Mouse (Mus musculus): ENCODE measurements around the gene Olfr424. TPM values are rescaled to one million over a fixed set of nuclear protein-coding genes. Genes with fewer than 3 reads are reported as not detected.
A peak's percentile ranks its signal among the peaks of the same experiment; 100 is the strongest.

Olfr424 gene
- polyA plus RNA-seq, 1 experiment from 2014 or later: not detected

- H3K9ac ChIP-seq (ENCODE audit: low read length): no peak within 1 kb of the TSS
- H3K4me3 ChIP-seq (ENCODE audit: low read depth, low read length): no peak within 1 kb of the TSS
- WGBS: 89% methylated on average over 1 of the region's 1 CpGs
- no peaks in the 10 kb centered on the region for H3K9me3 ChIP-seq (ENCODE audit: control insufficient read depth, low read length)
- ATAC-seq (ENCODE audit: insufficient read depth, low FRiP score, low TSS enrichment) (no peak), DNase-seq (ENCODE audit: low spot score) (no peak)
- H3K36me3 ChIP-seq (ENCODE audit: control insufficient read depth, insufficient read depth, low read length): no peaks in the 10 kb centered on the region
- no peak within 1 kb of the TSS for H3K4me2 ChIP-seq (ENCODE audit: low read depth)
- no peaks in the 10 kb centered on the region for H3K4me1 ChIP-seq (ENCODE audit: control insufficient read depth, insufficient read depth, low read length)
- H3K27me3 ChIP-seq (ENCODE audit: control insufficient read depth, insufficient read depth, low read length): no peaks in the 10 kb centered on the region
- H3K27ac ChIP-seq (ENCODE audit: low read depth, low read length): no peak within 1 kb of the TSS
Measured at GRCm38 (mm10) chr1:174155333-174155732, 24.0 kb downstream of the Olfr424 start, which contains the start of gene Olfr420. Gene Olfr420, plus strand, starts transcription at chr1:174155633.

GRCm38 (mm10) chr1:174157622-174158021 lies 26.3 kb downstream of the Olfr424 start:
- H3K27ac ChIP-seq (ENCODE audit: low read depth, low read length): no peak overlapping the region
- no peak overlapping the region for H3K4me3 ChIP-seq (ENCODE audit: low read depth, low read length)
- no peak overlapping the region for H3K4me2 ChIP-seq (ENCODE audit: low read depth)
- DNase-seq (ENCODE audit: low spot score) (no peak), ATAC-seq (ENCODE audit: insufficient read depth, low FRiP score, low TSS enrichment) (no peak)
- no peaks in the 10 kb centered on the region for H3K36me3 ChIP-seq (ENCODE audit: control insufficient read depth, insufficient read depth, low read length)
- no peaks in the 10 kb centered on the region for H3K4me1 ChIP-seq (ENCODE audit: control insufficient read depth, insufficient read depth, low read length)
- no peak overlapping the region for H3K9ac ChIP-seq (ENCODE audit: low read length)
- WGBS: 84% methylated on average over 3 of the region's 3 CpGs
- H3K27me3 ChIP-seq (ENCODE audit: control insufficient read depth, insufficient read depth, low read length): no peaks in the 10 kb centered on the region
- no peaks in the 10 kb centered on the region for H3K9me3 ChIP-seq (ENCODE audit: control insufficient read depth, low read length)

GRCm38 (mm10) chr1:174158512-174158911 lies 27.2 kb downstream of the Olfr424 start:
- DNase-seq (ENCODE audit: low spot score): no peak
- ATAC-seq (ENCODE audit: insufficient read depth, low FRiP score, low TSS enrichment): no peak
- Histone ChIP-seq H3K36me3 (ENCODE audit: control insufficient read depth, insufficient read depth, low read length) (no peaks in the 10 kb centered on the region), H3K27me3 (ENCODE audit: control insufficient read depth, insufficient read depth, low read length) (no peaks in the 10 kb centered on the region), H3K4me1 (ENCODE audit: control insufficient read depth, insufficient read depth, low read length) (no peaks in the 10 kb centered on the region), H3K4me3 (ENCODE audit: low read depth, low read length) (no peak overlapping the region), H3K27ac (ENCODE audit: low read depth, low read length) (no peak overlapping the region), H3K9ac (ENCODE audit: low read length) (no peak overlapping the region), H3K4me2 (ENCODE audit: low read depth) (no peak overlapping the region), H3K9me3 (ENCODE audit: control insufficient read depth, low read length) (no peaks in the 10 kb centered on the region)
- 82% methylated on average over 1 of the region's 1 CpGs for WGBS

DNA sequence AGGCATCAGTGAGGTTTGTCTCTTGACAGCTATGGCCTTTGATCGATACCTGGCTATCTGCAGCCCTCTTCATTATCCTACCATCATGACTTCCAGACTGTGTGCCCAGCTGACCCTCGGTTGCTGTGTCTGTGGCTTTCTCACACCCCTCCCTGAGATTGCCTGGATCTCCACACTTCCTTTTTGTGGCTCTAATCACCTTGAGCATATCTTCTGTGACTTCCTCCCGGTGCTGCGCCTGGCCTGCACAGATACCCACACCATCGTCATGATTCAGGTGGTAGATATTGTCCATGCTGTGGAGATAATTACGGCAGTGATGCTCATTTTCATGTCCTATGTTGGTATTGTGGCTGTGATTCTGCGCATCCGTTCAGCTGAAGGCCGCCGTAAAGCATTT lies 27.8 kb downstream of the Olfr424 start:
- no peaks in the 10 kb centered on the region for H3K9me3 ChIP-seq (ENCODE audit: control insufficient read depth, low read length)
- WGBS: 91% methylated on average over 10 of the region's 10 CpGs
- no peak overlapping the region for H3K4me2 ChIP-seq (ENCODE audit: low read depth)
- no peaks in the 10 kb centered on the region for H3K36me3 ChIP-seq (ENCODE audit: control insufficient read depth, insufficient read depth, low read length)
- H3K4me3 ChIP-seq (ENCODE audit: low read depth, low read length): no peak overlapping the region
- no peak overlapping the region for H3K9ac ChIP-seq (ENCODE audit: low read length)
- no peak for DNase-seq (ENCODE audit: low spot score)
- ATAC-seq (ENCODE audit: insufficient read depth, low FRiP score, low TSS enrichment): no peak
- H3K27me3 ChIP-seq (ENCODE audit: control insufficient read depth, insufficient read depth, low read length): no peaks in the 10 kb centered on the region
- H3K4me1 ChIP-seq (ENCODE audit: control insufficient read depth, insufficient read depth, low read length): no peaks in the 10 kb centered on the region
- H3K27ac ChIP-seq (ENCODE audit: low read depth, low read length): no peak overlapping the region

GRCm38 (mm10) chr1:174169024-174169423 lies 37.7 kb downstream of the Olfr424 start:
- Histone ChIP-seq H3K4me2 (ENCODE audit: low read depth) (no peak overlapping the region), H3K4me1 (ENCODE audit: control insufficient read depth, insufficient read depth, low read length) (no peaks in the 10 kb centered on the region), H3K4me3 (ENCODE audit: low read depth, low read length) (no peak overlapping the region), H3K27me3 (ENCODE audit: control insufficient read depth, insufficient read depth, low read length) (no peaks in the 10 kb centered on the region), H3K27ac (ENCODE audit: low read depth, low read length) (no peak overlapping the region), H3K9me3 (ENCODE audit: control insufficient read depth, low read length) (no peaks in the 10 kb centered on the region), H3K9ac (ENCODE audit: low read length) (no peak overlapping the region), H3K36me3 (ENCODE audit: control insufficient read depth, insufficient read depth, low read length) (no peaks in the 10 kb centered on the region)
- DNase-seq (ENCODE audit: low spot score): no peak
- no peak for ATAC-seq (ENCODE audit: insufficient read depth, low FRiP score, low TSS enrichment)

DNA sequence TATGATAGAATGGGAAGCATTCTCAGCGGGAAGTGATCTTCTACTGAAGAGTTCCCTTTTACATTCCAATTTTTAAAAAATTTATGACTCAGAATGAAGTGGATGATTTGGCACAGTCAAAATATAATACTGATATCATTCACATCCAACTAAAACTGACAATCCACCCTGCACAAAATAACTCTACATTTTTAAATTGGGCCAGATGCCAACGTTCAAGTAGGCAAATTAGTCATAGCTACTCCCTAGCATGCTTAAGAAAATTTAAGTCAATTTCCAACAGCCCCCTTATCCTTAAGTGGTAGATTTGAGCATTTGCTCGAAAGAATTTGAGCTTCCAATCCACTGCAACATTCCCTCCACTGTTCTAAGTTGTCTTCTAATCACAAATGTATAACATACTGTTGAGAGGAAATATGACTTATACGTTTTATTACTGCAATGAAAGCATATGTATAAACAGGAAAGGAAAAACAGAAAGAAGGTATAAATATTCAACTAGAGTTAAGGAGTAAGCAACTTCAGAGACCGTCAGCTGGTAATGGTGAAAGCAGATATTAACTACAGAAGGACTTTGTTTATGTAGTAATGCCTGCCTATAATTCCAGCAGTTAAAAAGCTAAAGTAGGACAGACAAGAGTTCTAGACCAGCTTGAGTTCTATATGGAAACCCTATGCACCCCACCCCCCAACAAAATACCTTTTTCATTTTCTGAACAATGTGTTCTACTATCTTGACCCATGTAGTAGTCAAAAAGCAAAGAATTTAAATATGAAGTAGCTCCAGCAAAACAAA lies 39.6 kb downstream of the Olfr424 start:
- ATAC-seq (ENCODE audit: insufficient read depth, low FRiP score, low TSS enrichment) (no peak), DNase-seq (ENCODE audit: low spot score) (no peak)
- no peak overlapping the region for H3K4me2 ChIP-seq (ENCODE audit: low read depth)
- H3K4me3 ChIP-seq (ENCODE audit: low read depth, low read length): no peak overlapping the region
- H3K9ac ChIP-seq (ENCODE audit: low read length): no peak overlapping the region
- H3K27me3 ChIP-seq (ENCODE audit: control insufficient read depth, insufficient read depth, low read length): no peaks in the 10 kb centered on the region
- WGBS: 85% methylated on average over 5 of the region's 5 CpGs
- H3K27ac ChIP-seq (ENCODE audit: low read depth, low read length): no peak overlapping the region
- H3K4me1 ChIP-seq (ENCODE audit: control insufficient read depth, insufficient read depth, low read length): no peaks in the 10 kb centered on the region
- H3K36me3 ChIP-seq (ENCODE audit: control insufficient read depth, insufficient read depth, low read length): no peaks in the 10 kb centered on the region
- H3K9me3 ChIP-seq (ENCODE audit: control insufficient read depth, low read length): no peaks in the 10 kb centered on the region

- no peak overlapping the region for H3K4me2 ChIP-seq (ENCODE audit: low read depth)
- DNase-seq (ENCODE audit: low spot score) (no peak), ATAC-seq (ENCODE audit: insufficient read depth, low FRiP score, low TSS enrichment) (0 out of 2 replicates have a peak, but pooled peaks have one; percentile 17)
- H3K27ac ChIP-seq (ENCODE audit: low read depth, low read length): no peak overlapping the region
- H3K4me1 ChIP-seq (ENCODE audit: control insufficient read depth, insufficient read depth, low read length): no peaks in the 10 kb centered on the region
- no peak overlapping the region for H3K4me3 ChIP-seq (ENCODE audit: low read depth, low read length)
- no peak overlapping the region for H3K9ac ChIP-seq (ENCODE audit: low read length)
- H3K27me3 ChIP-seq (ENCODE audit: control insufficient read depth, insufficient read depth, low read length): no peaks in the 10 kb centered on the region
- WGBS: 54% methylated on average over 2 of the region's 2 CpGs
- H3K9me3 ChIP-seq (ENCODE audit: control insufficient read depth, low read length): no peaks in the 10 kb centered on the region
- no peaks in the 10 kb centered on the region for H3K36me3 ChIP-seq (ENCODE audit: control insufficient read depth, insufficient read depth, low read length)
Measured at GRCm38 (mm10) chr1:174171537-174171936, 40.2 kb downstream of the Olfr424 start.

DNA sequence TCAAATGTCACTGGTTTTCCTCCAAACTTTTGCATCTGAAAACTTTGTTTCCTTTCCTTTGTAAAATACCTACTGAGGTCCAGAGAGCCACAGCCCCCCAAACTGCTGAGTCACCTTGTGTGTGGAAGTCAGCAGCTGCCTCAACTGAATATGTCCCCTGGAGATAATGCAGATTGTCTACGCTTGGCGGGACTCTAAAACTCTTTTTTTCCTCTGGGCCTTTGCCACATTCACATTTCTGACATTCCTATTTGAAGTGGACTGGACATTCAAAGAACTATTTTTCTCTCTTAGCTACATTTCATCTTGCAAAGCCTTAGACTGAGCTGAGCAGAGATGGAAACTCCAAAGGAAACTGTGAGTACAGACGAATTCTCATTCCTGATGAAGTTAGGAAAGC lies 41.3 kb downstream of the Olfr424 start, which contains the start of gene Spta1:
Gene Spta1, plus strand, starts transcription at position 172 of the 400 bp plus-strand sequence.
- Histone ChIP-seq H3K4me2 (ENCODE audit: low read depth) (no peak within 1 kb of the TSS), H3K27ac (ENCODE audit: low read depth, low read length) (no peak within 1 kb of the TSS), H3K9me3 (ENCODE audit: control insufficient read depth, low read length) (no peaks in the 10 kb centered on the region), H3K9ac (ENCODE audit: low read length) (no peak within 1 kb of the TSS), H3K36me3 (ENCODE audit: control insufficient read depth, insufficient read depth, low read length) (no peaks in the 10 kb centered on the region), H3K4me3 (ENCODE audit: low read depth, low read length) (no peak within 1 kb of the TSS), H3K27me3 (ENCODE audit: control insufficient read depth, insufficient read depth, low read length) (no peaks in the 10 kb centered on the region), H3K4me1 (ENCODE audit: control insufficient read depth, insufficient read depth, low read length) (no peaks in the 10 kb centered on the region)
- 39% methylated on average over 3 of the region's 3 CpGs for WGBS
- DNase-seq (ENCODE audit: low spot score) (peak; percentile 20), ATAC-seq (ENCODE audit: insufficient read depth, low FRiP score, low TSS enrichment) (no peak)
